Mouse (Mus musculus): ENCODE results near the gene Fgfr1op2. TPM values are rescaled to one million over a fixed set of nuclear protein-coding genes. Genes with fewer than 3 reads are reported as not detected.

Gene Fgfr1op2
- polyA plus RNA-seq, 1 experiment from 2014 or later, result 52.3 TPM

GRCm38 (mm10) chr6:146633097-146633496 lies 56.1 kb downstream of the Fgfr1op2 start:
- no peaks in the 10 kb centered on the region for H3K9me3 ChIP-seq (ENCODE audit: control insufficient read depth, low read length)
- H3K9ac ChIP-seq (replicated peaks; ENCODE audit: low read length), result 0 out of 2 replicates have a peak overlapping the region, but pooled peaks have one; percentile 2
- no peaks in the 10 kb centered on the region for H3K27me3 ChIP-seq (ENCODE audit: control insufficient read depth, insufficient read depth, low read length)
- 35% methylated on average over 8 of the region's 8 CpGs for WGBS
- 0 out of 2 replicates have a peak overlapping the region, but pooled peaks have one; percentile 63 for H3K4me3 ChIP-seq (replicated peaks; ENCODE audit: low read depth, low read length)
- H3K4me1 ChIP-seq (ENCODE audit: control insufficient read depth, insufficient read depth, low read length), result peaks cover 5% of the 10 kb centered on the region; the same call in 1 of the 2 replicates
- no peak overlapping the region for H3K27ac ChIP-seq (replicated peaks; ENCODE audit: low read depth, low read length)
- no peaks in the 10 kb centered on the region for H3K36me3 ChIP-seq (ENCODE audit: control insufficient read depth, insufficient read depth, low read length)
- ATAC-seq (ENCODE audit: low FRiP score, low TSS enrichment), result no peak
- DNase-seq, result peak; percentile 28
- peak overlapping the region; percentile 70 for H3K4me2 ChIP-seq (ENCODE audit: low read length)

- H3K9ac ChIP-seq (replicated peaks; ENCODE audit: low read length), result peak overlapping the region; percentile 68
- H3K27me3 ChIP-seq (ENCODE audit: control insufficient read depth, insufficient read depth, low read length), result no peaks in the 10 kb centered on the region
- peak overlapping the region; percentile 83 for H3K27ac ChIP-seq (replicated peaks; ENCODE audit: low read depth, low read length)
- WGBS, result 13% methylated on average over 14 of the region's 14 CpGs
- DNase-seq (peak; percentile 63), ATAC-seq (ENCODE audit: low FRiP score, low TSS enrichment) (0 out of 2 replicates have a peak, but pooled peaks have one; percentile 10)
- peaks cover 5% of the 10 kb centered on the region; the same call in 1 of the 2 replicates for H3K4me1 ChIP-seq (ENCODE audit: control insufficient read depth, insufficient read depth, low read length)
- H3K4me3 ChIP-seq (replicated peaks; ENCODE audit: low read depth, low read length), result peak overlapping the region; percentile 63
- H3K4me2 ChIP-seq (ENCODE audit: low read length), result peak overlapping the region; percentile 70
- no peaks in the 10 kb centered on the region for H3K36me3 ChIP-seq (ENCODE audit: control insufficient read depth, insufficient read depth, low read length)
- H3K9me3 ChIP-seq (ENCODE audit: control insufficient read depth, low read length), result no peaks in the 10 kb centered on the region
Observed at GRCm38 (mm10) chr6:146633629-146634014, 56.6 kb downstream of the Fgfr1op2 start.

GRCm38 (mm10) chr6:146634015-146634722 lies 57.2 kb downstream of the Fgfr1op2 start:
- H3K36me3 ChIP-seq (ENCODE audit: control insufficient read depth, insufficient read depth, low read length), result no peaks in the 10 kb centered on the region
- H3K4me3 ChIP-seq (replicated peaks; ENCODE audit: low read depth, low read length), result peak overlapping the region; percentile 63
- peaks cover 5% of the 10 kb centered on the region; the same call in 1 of the 2 replicates for H3K4me1 ChIP-seq (ENCODE audit: control insufficient read depth, insufficient read depth, low read length)
- WGBS, result under 1% methylated on average over 82 of the region's 82 CpGs
- peak; percentile 96 for DNase-seq
- H3K9me3 ChIP-seq (ENCODE audit: control insufficient read depth, low read length), result no peaks in the 10 kb centered on the region
- peak; percentile 94 for ATAC-seq (ENCODE audit: low FRiP score, low TSS enrichment)
- H3K27me3 ChIP-seq (ENCODE audit: control insufficient read depth, insufficient read depth, low read length), result no peaks in the 10 kb centered on the region
- peak overlapping the region; percentile 68 for H3K9ac ChIP-seq (replicated peaks; ENCODE audit: low read length)
- H3K4me2 ChIP-seq (ENCODE audit: low read length), result peak overlapping the region; percentile 70
- peak overlapping the region; percentile 83 for H3K27ac ChIP-seq (replicated peaks; ENCODE audit: low read depth, low read length)

GRCm38 (mm10) chr6:146634759-146635606 lies 58.0 kb downstream of the Fgfr1op2 start:
- Histone ChIP-seq H3K27ac (replicated peaks; ENCODE audit: low read depth, low read length) (no peak overlapping the region; the same call in 1 of the 2 replicates), H3K27me3 (ENCODE audit: control insufficient read depth, insufficient read depth, low read length) (no peaks in the 10 kb centered on the region), H3K9ac (replicated peaks; ENCODE audit: low read length) (no peak overlapping the region), H3K4me3 (replicated peaks; ENCODE audit: low read depth, low read length) (peak overlapping the region; percentile 63; the same call in 1 of the 2 replicates), H3K4me1 (ENCODE audit: control insufficient read depth, insufficient read depth, low read length) (peaks cover 5% of the 10 kb centered on the region; the same call in 1 of the 2 replicates), H3K9me3 (ENCODE audit: control insufficient read depth, low read length) (no peaks in the 10 kb centered on the region), H3K4me2 (ENCODE audit: low read length) (peak overlapping the region; percentile 70), H3K36me3 (ENCODE audit: control insufficient read depth, insufficient read depth, low read length) (no peaks in the 10 kb centered on the region)
- 65% methylated on average over 4 of the region's 4 CpGs for WGBS
- ATAC-seq (ENCODE audit: low FRiP score, low TSS enrichment) (no peak), DNase-seq (peak; percentile 21)

GRCm38 (mm10) chr6:146636482-146636881 lies 59.5 kb downstream of the Fgfr1op2 start:
- Histone ChIP-seq H3K9me3 (ENCODE audit: control insufficient read depth, low read length) (no peaks in the 10 kb centered on the region), H3K9ac (replicated peaks; ENCODE audit: low read length) (no peak overlapping the region), H3K27ac (replicated peaks; ENCODE audit: low read depth, low read length) (no peak overlapping the region), H3K36me3 (ENCODE audit: control insufficient read depth, insufficient read depth, low read length) (no peaks in the 10 kb centered on the region), H3K4me1 (ENCODE audit: control insufficient read depth, insufficient read depth, low read length) (peaks cover 5% of the 10 kb centered on the region; the same call in 1 of the 2 replicates), H3K4me3 (replicated peaks; ENCODE audit: low read depth, low read length) (no peak overlapping the region), H3K27me3 (ENCODE audit: control insufficient read depth, insufficient read depth, low read length) (no peaks in the 10 kb centered on the region), H3K4me2 (ENCODE audit: low read length) (no peak overlapping the region)
- WGBS, result 92% methylated on average over 5 of the region's 5 CpGs
- ATAC-seq (ENCODE audit: low FRiP score, low TSS enrichment) (no peak), DNase-seq (no peak)

GRCm38 (mm10) chr6:146640068-146640965 lies 63.3 kb downstream of the Fgfr1op2 start:
- ATAC-seq (ENCODE audit: low FRiP score, low TSS enrichment) (no peak), DNase-seq (no peak)
- Histone ChIP-seq H3K36me3 (ENCODE audit: control insufficient read depth, insufficient read depth, low read length) (no peaks in the 10 kb centered on the region), H3K4me3 (replicated peaks; ENCODE audit: low read depth, low read length) (no peak overlapping the region), H3K9me3 (ENCODE audit: control insufficient read depth, low read length) (no peaks in the 10 kb centered on the region), H3K4me2 (ENCODE audit: low read length) (no peak overlapping the region), H3K4me1 (ENCODE audit: control insufficient read depth, insufficient read depth, low read length) (peaks cover 8% of the 10 kb centered on the region), H3K27me3 (ENCODE audit: control insufficient read depth, insufficient read depth, low read length) (no peaks in the 10 kb centered on the region), H3K27ac (replicated peaks; ENCODE audit: low read depth, low read length) (no peak overlapping the region), H3K9ac (replicated peaks; ENCODE audit: low read length) (no peak overlapping the region)
- WGBS, result 90% methylated on average over 7 of the region's 7 CpGs

- H3K27ac ChIP-seq (replicated peaks; ENCODE audit: low read depth, low read length), result no peak overlapping the region
- H3K4me1 ChIP-seq (ENCODE audit: control insufficient read depth, insufficient read depth, low read length), result peaks cover 8% of the 10 kb centered on the region
- DNase-seq, result no peak
- H3K27me3 ChIP-seq (ENCODE audit: control insufficient read depth, insufficient read depth, low read length), result no peaks in the 10 kb centered on the region
- no peak for ATAC-seq (ENCODE audit: low FRiP score, low TSS enrichment)
- no peak overlapping the region for H3K4me2 ChIP-seq (ENCODE audit: low read length)
- no peaks in the 10 kb centered on the region for H3K36me3 ChIP-seq (ENCODE audit: control insufficient read depth, insufficient read depth, low read length)
- H3K9me3 ChIP-seq (ENCODE audit: control insufficient read depth, low read length), result no peaks in the 10 kb centered on the region
- H3K9ac ChIP-seq (replicated peaks; ENCODE audit: low read length), result no peak overlapping the region
- 87% methylated on average over 6 of the region's 6 CpGs for WGBS
- no peak overlapping the region for H3K4me3 ChIP-seq (replicated peaks; ENCODE audit: low read depth, low read length)
Observed at GRCm38 (mm10) chr6:146640991-146641390, 64.0 kb downstream of the Fgfr1op2 start.
